Mouse (Mus musculus) monocyte, adult 2 months (primary cell): ENCODE measurements around the gene Igfn1.

ENCODE experiments used
- DNase-seq, 2 experiments: peaks; one replicate each; pipeline ENCODE4 v3.0.0; 2022; ENCODE audit warnings: low spot score in 2 of 2, low read depth in 1 of 2

Gene Igfn1

GRCm38 (mm10) chr1:136008159-136008533, 2.0 kb upstream of the Igfn1 start:
- DNase-seq: no peak

- peak; percentile 50 to 53 for DNase-seq
These were observed 1.3 kb upstream of the Igfn1 start, which contains the start of gene Tmem9 for GRCm38 (mm10) chr1:136007211-136008158. Tmem9 (plus strand) TSS chr1:136008150.

DNA sequence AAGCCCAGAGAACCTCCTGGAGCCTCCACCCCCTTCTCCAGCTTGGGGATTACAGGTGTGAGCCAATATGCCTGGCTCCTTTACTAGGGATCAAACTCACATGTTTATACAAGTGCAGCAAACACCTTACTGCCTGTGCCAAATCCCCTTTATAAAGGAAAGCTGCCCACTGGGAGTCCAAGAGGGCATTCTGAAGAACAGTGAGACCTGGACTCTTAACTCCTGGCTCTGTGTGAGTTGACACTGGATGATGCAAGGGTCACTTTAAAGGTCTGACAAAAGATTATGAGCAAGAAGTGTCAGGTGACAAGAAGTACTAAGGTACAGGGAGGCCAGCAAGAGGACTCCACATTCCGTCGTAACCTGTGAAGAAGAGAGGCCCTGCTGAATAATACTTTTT, 4.7 kb downstream of the Igfn1 start:
- no peak for DNase-seq

DNA sequence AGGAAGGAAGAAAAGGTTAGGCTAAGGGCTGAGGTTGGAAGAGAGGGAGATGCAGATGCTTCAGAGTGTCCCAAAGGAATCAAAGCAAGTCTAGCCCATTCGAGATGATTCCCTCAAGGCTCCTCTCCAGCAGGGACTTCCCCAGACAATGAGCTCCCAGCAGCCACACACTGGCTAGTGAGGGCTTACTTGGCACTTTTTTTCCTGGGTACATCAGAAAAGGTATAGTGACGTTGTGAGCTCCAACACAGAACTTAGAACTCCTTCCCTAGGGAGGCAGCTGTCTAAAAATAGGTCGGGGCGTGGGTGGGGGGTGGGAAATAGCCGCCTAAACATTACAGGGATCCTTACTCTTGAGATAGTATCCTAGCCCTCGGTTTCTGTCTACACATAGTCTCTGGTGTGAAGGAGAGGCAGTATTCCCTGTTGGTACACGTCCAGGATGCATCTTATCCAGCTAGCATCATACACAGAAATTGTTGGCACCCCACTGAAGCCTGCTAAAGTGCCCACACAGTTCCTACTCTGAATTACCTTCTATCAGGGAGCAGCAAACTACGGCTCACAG, 6.3 kb downstream of the Igfn1 start:
- DNase-seq: no peak

- no peak for DNase-seq
These were observed 8.6 kb downstream of the Igfn1 start for GRCm38 (mm10) chr1:135997537-135997936.

- DNase-seq: no peak
These were observed 12.7 kb downstream of the Igfn1 start for GRCm38 (mm10) chr1:135993470-135993869.

- no peak for DNase-seq
These were observed 16.3 kb downstream of the Igfn1 start for GRCm38 (mm10) chr1:135989876-135990275.

- DNase-seq: no peak
These were observed 22.0 kb downstream of the Igfn1 start for GRCm38 (mm10) chr1:135984105-135984504.

DNA sequence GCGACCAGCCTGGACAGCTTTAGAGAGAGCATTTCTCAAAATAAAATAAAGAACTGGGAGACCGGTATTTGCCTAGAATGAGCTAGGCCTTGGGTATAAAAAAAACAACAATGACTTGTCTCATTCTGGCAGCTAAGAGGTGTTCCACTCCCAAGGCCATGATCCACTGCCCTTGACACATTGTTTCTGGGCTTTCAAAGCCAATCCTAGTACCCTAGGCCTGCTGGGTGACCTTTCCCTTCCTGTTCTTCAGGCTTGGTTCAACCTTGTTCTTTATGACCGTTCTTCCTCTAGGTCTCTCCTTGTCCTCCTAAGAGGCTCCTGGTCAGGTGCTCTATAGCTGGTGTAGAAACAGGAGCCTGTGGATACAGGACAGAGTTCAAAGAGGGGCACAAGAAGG, 33.6 kb downstream of the Igfn1 start:
- DNase-seq: no peak

DNA sequence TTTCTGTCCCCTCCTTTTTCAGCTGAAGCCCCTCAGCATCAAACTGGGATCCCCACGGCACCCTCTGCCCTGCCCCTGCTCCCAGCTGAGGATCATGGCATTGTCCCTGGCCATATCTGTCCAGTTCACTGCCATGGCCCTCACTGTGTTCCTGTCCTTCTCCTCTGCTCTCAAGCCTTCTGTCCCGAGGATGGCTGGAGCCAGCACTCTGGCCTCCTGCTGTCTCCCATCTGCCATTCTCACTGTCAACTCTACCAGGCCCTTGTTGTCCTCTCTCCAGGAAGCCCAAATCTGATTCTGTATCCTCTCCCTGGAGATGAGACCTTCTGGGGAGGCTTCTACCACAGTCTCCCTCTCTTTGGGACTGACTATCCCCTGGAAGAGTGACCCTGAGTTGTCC, 35.7 kb downstream of the Igfn1 start:
- no peak for DNase-seq

- no peak for DNase-seq
These were observed 38.4 kb downstream of the Igfn1 start for GRCm38 (mm10) chr1:135967739-135968138.

GRCm38 (mm10) chr1:135964561-135964960, 41.6 kb downstream of the Igfn1 start:
- DNase-seq: no peak

GRCm38 (mm10) chr1:135963177-135963576, 43.0 kb downstream of the Igfn1 start:
- no peak for DNase-seq

- DNase-seq: no peak
These were observed 47.7 kb downstream of the Igfn1 start for GRCm38 (mm10) chr1:135958483-135958882.

DNA sequence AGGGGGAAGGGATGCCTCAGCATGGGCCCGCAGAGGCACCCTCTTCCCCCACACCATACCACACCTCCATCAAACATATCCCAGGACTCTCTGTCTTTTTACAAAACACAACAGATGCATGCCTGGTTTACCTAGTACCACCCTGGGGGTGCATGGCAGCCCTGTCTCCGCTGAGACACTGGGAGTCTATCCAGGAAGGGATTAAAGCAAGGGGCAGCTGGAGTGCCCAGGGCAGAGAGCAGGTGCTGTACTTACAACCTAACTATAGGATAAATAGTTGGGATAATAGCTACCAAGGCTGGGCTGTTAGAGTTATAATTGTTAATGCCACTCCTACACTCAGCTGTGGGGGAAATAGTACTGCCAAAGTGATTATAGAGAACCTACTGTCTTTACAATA, 57.3 kb downstream of the Igfn1 start:
- DNase-seq: no peak

DNA sequence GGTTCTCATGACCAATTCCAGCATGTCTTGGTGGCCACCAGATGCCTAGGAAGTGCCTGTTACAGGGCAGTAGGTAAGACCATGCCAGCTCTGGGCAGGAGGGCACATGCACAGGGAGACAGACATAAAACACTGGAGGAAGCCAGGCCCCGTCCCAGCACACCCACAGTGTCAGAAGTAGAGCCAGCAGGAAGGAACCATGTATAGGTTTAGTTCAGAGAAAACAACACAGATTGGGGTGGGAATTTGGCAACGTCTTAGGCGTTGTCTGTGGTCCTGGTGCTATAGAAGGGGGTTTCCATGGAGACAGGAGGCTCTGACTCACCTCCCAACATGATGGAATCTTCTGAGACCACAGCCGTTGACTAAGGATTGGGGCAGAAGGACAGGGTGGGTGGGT, 59.9 kb downstream of the Igfn1 start:
- no peak for DNase-seq

- DNase-seq: no peak
These were observed 60.4 kb downstream of the Igfn1 start for GRCm38 (mm10) chr1:135945711-135946110.

GRCm38 (mm10) chr1:135944526-135945259, 61.4 kb downstream of the Igfn1 start:
- peak in 1 of 2 experiments; percentile 20 for DNase-seq

- no peak for DNase-seq
These were observed 62.4 kb downstream of the Igfn1 start for GRCm38 (mm10) chr1:135943713-135944112.

DNA sequence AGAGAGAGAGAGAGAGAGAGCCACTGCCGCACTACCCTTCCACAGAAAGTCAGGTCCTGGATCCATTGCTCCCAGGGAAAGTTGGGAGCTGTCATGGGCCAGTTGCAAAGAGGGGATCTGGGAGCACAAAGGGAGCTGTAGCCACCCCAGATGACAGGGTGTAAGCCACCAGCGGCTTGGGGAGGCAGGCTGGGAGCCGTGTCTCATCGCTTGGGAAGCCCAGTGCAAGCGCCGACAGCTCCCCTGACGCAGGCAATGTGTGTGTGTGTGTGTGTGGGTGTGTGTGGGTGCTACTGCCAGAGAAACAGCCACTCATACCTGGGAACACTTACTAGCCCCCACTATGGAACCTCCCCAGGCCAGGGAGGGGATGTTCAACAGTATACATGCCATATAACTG, 64.0 kb downstream of the Igfn1 start:
- DNase-seq: no peak

GRCm38 (mm10) chr1:135941259-135942006, 64.7 kb downstream of the Igfn1 start:
- DNase-seq: no peak
